Mouse (Mus musculus): Measurements from ENCODE around the gene Fgfr2.

DNA sequence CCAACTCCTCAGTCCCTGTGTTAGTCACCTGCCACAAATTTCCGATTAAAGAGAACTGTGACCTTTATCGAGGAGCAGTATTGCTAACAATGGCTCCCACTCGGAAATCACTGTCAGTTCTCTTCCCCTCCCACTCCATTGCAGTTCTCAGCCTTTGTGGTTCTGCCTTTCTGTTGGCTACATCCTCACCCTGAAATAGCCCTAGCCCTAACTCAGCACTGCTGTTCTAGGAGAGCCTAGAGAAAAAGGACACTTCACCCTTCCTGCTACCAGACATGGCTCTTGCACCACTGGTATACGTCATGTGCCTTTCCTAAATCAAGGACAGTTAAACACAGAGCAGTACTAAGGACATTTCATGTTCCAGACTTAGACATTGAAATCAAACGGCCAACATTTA is 1695.8 kb downstream of the Fgfr2 start:
- TF ChIP-seq CTCF (IDR thresholded peaks at IDR 0.05) (no peak), EP300 (IDR thresholded peaks at IDR 0.05) (no peak)
